Mouse (Mus musculus) midbrain, embryonic 14.5 days (tissue): ENCODE results near the gene Cln5. TPM values are rescaled to one million over a fixed set of nuclear protein-coding genes. Genes with fewer than 3 reads are reported as not detected.

Source experiments
- ATAC-seq: fragments of 200-750 bp; cut with Nextera tagmentation; 2 replicates; pipeline ENCODE4 v1.8.0; 2017; ENCODE audit warnings: moderate number of reproducible peaks, moderate library complexity; ENCODE audit not compliant: low FRiP score, low TSS enrichment
- DNase-seq: peaks from one replicate; pipeline ENCODE4 v3.0.0-alpha.2; 2015
- H3K27ac ChIP-seq: fragments of 300-500 bp; sonication (generic); replicated peaks from 2 replicates; pipeline ENCODE4 v1.5.1; 2014; ENCODE audit warnings: mild to moderate bottlenecking, low read depth, low read length, moderate library complexity
- H3K27me3 ChIP-seq: fragments of 300-500 bp; sonication (generic); 2 replicates; pipeline ENCODE4 v1.6.1; 2014; ENCODE audit warnings: low read length, control low read depth, mixed read lengths; ENCODE audit not compliant: control insufficient read depth, insufficient read depth
- H3K36me3 ChIP-seq: fragments of 300-500 bp; sonication (generic); 2 replicates; pipeline ENCODE4 v1.6.1; 2014; ENCODE audit warnings: low read length, control low read depth; ENCODE audit not compliant: control insufficient read depth, insufficient read depth
- H3K4me1 ChIP-seq: fragments of 300-500 bp; sonication (generic); 2 replicates; pipeline ENCODE4 v1.6.1; 2014; ENCODE audit warnings: mild to moderate bottlenecking, antibody characterized with exemption, low read length, control low read depth; ENCODE audit not compliant: control insufficient read depth, insufficient read depth
- H3K4me2 ChIP-seq: fragments of 300-500 bp; sonication (generic); 2 replicates; pipeline ENCODE4 v1.6.1; 2014; ENCODE audit warnings: mild to moderate bottlenecking, low read length, moderate library complexity
- H3K4me3 ChIP-seq: fragments of 300-500 bp; sonication (generic); replicated peaks from 2 replicates; pipeline ENCODE4 v1.5.1; 2014; ENCODE audit warnings: low read depth, low read length
- H3K9ac ChIP-seq: fragments of 300-500 bp; sonication (generic); replicated peaks from 2 replicates; pipeline ENCODE4 v1.6.1; 2014; ENCODE audit warnings: mild to moderate bottlenecking, low read length, moderate library complexity
- H3K9me3 ChIP-seq: fragments of 300-500 bp; sonication (generic); 2 replicates; pipeline ENCODE4 v1.6.1; 2016; ENCODE audit warnings: low read length, control low read depth, mixed read lengths; ENCODE audit not compliant: control insufficient read depth
- WGBS: fragments of 180-500 bp; shearing (Covaris S2); extraction: QIAGEN DNeasy Blood & Tissue Kit; methylation state at CpG from one replicate; pipeline ENCODE4 v1.1.7; 2014; 5-methylcytosine and 5-hydroxymethylcytosine counted together
- polyA plus RNA-seq: library from polyadenylated mRNA; unstranded; fragments of >200 nt; fragmentation: Nextera tagmentation; extraction: Ambion mirVana; gene quantifications from 2 replicates; pipeline ENCODE4 v1.2.1, GENCODE M21; 2014

The Cln5 gene
- polyA plus RNA-seq, 1 experiment from 2014 or later, result 13.3 TPM

DNA sequence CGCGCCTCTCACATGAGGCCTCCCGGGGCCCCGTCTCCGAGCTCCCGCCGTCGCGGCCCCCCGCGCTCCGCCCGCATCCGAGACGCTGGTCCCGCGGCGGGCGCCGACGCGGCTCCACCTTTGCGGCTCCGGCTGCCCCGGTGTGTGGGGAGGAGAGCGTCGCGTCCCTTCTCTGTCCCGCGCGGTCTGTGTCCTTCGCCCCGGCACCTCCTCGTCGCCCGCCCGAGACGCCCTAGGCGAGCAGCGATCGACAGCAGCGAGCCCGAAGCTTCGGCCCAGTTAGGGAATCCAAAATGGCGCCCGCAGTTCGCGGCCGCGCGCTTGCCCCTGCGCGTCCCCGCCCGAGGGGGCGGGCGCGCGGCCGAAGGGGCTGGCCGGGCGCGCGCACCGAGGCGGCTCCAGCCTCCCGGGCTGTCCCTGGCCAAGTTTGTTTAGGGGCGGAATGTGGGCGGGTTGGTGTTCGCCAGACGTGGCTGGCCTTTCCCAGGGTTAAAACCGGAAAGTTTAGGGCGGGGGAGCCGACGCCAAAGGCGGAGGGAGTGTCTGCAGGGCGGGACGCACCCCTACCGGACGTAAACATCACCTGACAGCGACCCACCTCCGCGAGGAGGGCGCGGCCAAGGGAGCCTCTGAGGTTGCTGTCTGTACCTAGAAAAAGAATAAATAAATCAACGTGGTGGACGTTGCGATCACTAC, 29.4 kb downstream of the Cln5 start, which contains the start of gene Fbxl3:
Fbxl3 (minus strand) TSS at position 329 of the 696 bp plus-strand sequence.
- H3K36me3 ChIP-seq, result peaks cover 15% of the 10 kb centered on the region; the same call in 1 of the 2 replicates
- peak; percentile 94 for DNase-seq
- H3K27ac ChIP-seq, result peak within 1 kb of the TSS; percentile 99
- peak within 1 kb of the TSS; percentile 71 for H3K4me2 ChIP-seq
- peak within 1 kb of the TSS; percentile 82 for H3K4me3 ChIP-seq
- H3K4me1 ChIP-seq, result peaks cover 20% of the 10 kb centered on the region
- peak within 1 kb of the TSS; percentile 96 for H3K9ac ChIP-seq
- WGBS, result under 1% methylated on average over 77 of the region's 88 CpGs
- ATAC-seq, result peak; percentile 87
- H3K9me3 ChIP-seq, result no peaks in the 10 kb centered on the region
- no peaks in the 10 kb centered on the region for H3K27me3 ChIP-seq

DNA sequence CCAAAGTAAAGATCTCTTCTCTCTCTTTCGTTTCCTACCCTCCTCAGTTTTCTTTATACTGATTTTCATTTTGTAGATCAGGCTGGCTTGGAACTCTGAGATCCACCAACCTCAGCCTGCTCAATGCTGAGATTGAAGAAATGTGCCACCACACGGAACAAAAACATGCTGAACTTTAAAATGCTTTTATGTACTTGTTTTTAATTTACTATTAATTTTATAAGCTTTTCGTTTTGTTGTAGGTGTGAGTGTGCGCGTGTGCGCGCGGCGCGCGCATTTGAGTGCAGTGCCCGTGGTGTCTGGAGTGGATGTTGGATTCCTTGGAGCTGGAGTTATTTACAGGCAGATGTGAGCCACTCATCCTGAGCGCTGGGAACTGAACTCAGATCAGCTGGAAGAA, 30.3 kb downstream of the Cln5 start:
- Histone ChIP-seq H3K4me2 (no peak overlapping the region), H3K27ac (no peak overlapping the region), H3K4me1 (peaks cover 20% of the 10 kb centered on the region), H3K9ac (no peak overlapping the region), H3K9me3 (no peaks in the 10 kb centered on the region), H3K36me3 (0 out of 2 replicates have a peak, but pooled peaks cover 13% of the 10 kb centered on the region), H3K27me3 (no peaks in the 10 kb centered on the region), H3K4me3 (no peak overlapping the region)
- ATAC-seq (no peak), DNase-seq (no peak)
- 87% methylated on average over 13 of the region's 13 CpGs for WGBS

DNA sequence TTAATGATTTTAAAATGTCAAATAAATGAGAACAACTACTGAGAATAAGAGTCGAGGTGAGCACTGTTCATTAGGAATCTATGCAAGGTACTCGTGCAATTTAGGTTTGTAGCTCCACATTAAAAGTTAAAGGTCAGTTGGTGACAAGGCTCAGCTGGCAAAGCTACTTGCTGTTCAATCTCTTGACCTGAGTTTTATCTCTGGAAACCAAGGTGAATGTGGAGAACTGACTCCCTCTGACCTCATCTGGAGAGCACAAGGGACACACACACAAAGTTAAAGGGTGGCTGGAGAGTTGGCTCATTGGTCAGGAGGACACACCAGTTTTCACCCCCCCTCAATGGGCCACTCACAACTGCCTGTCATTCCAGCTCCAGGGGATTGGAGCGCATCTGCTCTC, 31.2 kb downstream of the Cln5 start:
- Histone ChIP-seq H3K9ac (no peak overlapping the region), H3K27ac (no peak overlapping the region), H3K4me2 (no peak overlapping the region), H3K36me3 (0 out of 2 replicates have a peak, but pooled peaks cover 5% of the 10 kb centered on the region), H3K9me3 (no peaks in the 10 kb centered on the region), H3K27me3 (no peaks in the 10 kb centered on the region), H3K4me3 (no peak overlapping the region), H3K4me1 (peaks cover 17% of the 10 kb centered on the region)
- 73% methylated on average over 3 of the region's 3 CpGs for WGBS
- DNase-seq, result no peak
- ATAC-seq, result no peak

DNA sequence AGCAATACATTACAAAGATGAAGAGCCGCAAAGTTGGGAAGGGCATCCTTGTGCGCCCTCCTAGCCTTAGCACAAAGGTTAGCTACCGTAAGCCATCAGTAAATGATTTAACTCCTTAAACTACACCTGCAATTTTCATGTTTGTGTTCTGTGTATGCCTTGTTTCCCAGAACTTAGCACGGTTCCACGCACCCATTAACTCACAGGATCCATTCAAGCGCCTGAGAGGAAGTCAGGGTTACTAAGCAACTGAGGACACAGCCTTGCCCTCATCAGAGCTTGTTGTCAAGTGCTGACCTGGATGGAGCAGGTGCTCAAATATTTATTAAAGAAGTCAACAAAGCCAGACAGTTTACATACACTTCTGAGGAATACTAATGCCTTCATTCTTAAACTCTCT, 32.2 kb downstream of the Cln5 start:
- Histone ChIP-seq H3K36me3 (no peaks in the 10 kb centered on the region), H3K9me3 (no peaks in the 10 kb centered on the region), H3K4me2 (no peak overlapping the region), H3K4me1 (peaks cover 7% of the 10 kb centered on the region), H3K27me3 (no peaks in the 10 kb centered on the region), H3K27ac (no peak overlapping the region), H3K4me3 (no peak overlapping the region), H3K9ac (no peak overlapping the region)
- ATAC-seq (no peak), DNase-seq (no peak)
- WGBS, result 69% methylated on average over 6 of the region's 6 CpGs

DNA sequence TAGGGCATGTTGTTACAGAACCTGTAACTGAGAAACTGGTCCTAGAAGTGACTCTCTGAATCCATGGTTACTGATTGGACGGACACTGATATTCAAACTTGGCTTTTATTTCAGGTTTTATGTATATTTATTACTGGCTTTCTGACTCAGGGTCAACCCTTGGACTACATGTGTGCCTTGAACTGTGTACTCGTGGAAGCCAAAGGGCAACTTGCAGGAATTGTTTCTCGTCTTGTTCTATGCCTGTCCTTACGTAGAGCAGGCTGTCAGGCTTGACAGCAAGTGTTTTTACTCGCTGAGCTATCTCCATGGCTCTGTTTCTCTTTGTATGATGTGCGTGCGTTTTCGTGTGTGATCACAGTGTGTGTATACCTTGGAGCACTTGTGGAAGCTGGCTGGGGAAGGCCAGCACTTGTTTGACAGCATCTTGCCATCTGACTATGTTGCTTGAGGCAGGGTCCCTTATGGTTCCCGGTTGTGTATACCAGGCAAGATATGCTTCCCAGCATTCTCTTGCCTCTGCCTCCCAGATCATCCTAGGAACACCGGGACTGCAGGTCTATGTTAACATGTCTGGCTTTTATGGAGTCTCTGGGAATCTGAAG, 32.8 kb downstream of the Cln5 start:
- Histone ChIP-seq H3K9me3 (no peaks in the 10 kb centered on the region), H3K4me2 (no peak overlapping the region), H3K27me3 (no peaks in the 10 kb centered on the region), H3K27ac (no peak overlapping the region), H3K9ac (no peak overlapping the region), H3K36me3 (no peaks in the 10 kb centered on the region), H3K4me3 (no peak overlapping the region), H3K4me1 (peaks cover 3% of the 10 kb centered on the region)
- DNase-seq (no peak), ATAC-seq (no peak)
- WGBS, result 85% methylated on average over 10 of the region's 10 CpGs

DNA sequence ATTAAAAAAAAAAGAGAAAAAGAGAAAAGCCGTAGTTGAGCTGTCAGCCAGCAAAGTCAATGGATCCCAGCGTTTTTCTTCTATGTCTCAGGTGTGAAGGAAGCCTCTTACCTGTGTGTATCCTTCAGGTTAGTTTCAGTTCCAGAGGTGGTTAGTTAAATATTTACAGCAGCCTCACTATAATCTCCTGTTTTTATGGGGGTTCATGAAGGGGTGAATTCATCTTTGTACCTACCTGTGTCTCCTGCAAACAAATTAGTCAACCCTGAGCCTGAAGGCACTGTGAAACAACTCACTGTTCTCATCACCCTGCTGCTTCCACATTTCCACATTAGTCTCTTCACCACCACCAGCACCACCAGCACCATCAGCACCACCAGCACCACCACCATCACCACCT, 36.3 kb downstream of the Cln5 start:
- no peak overlapping the region for H3K4me3 ChIP-seq
- H3K4me1 ChIP-seq, result no peaks in the 10 kb centered on the region
- no peak overlapping the region for H3K9ac ChIP-seq
- no peak overlapping the region for H3K27ac ChIP-seq
- no peak overlapping the region for H3K4me2 ChIP-seq
- H3K36me3 ChIP-seq, result no peaks in the 10 kb centered on the region
- ATAC-seq, result no peak
- no peaks in the 10 kb centered on the region for H3K27me3 ChIP-seq
- H3K9me3 ChIP-seq, result no peaks in the 10 kb centered on the region
- 95% methylated on average over 2 of the region's 2 CpGs for WGBS
- no peak for DNase-seq

DNA sequence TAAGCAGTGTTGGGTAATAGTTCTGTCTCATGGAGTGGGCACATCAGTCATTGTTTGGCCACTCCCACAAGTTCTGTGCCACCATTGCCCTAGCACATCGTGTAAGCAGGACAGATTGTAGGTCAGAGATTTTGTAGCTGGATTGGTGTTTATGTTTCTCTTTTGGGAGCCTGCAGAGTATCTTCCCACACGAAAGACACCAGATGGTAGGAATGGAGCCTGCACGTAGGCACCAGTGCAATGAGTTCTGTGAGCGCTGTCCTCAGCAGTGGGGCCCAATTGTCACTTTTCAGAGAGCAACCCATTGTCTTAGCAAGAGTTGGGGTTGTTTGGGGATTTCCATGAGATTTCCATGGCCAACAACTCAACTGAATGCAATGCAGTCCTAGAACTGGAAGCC, 40.0 kb downstream of the Cln5 start:
- Histone ChIP-seq H3K9me3 (no peaks in the 10 kb centered on the region), H3K4me2 (no peak overlapping the region), H3K27ac (no peak overlapping the region), H3K27me3 (no peaks in the 10 kb centered on the region), H3K4me3 (no peak overlapping the region), H3K4me1 (no peaks in the 10 kb centered on the region), H3K9ac (no peak overlapping the region), H3K36me3 (peaks cover 20% of the 10 kb centered on the region)
- ATAC-seq (no peak), DNase-seq (no peak)
- 92% methylated on average over 4 of the region's 4 CpGs for WGBS

DNA sequence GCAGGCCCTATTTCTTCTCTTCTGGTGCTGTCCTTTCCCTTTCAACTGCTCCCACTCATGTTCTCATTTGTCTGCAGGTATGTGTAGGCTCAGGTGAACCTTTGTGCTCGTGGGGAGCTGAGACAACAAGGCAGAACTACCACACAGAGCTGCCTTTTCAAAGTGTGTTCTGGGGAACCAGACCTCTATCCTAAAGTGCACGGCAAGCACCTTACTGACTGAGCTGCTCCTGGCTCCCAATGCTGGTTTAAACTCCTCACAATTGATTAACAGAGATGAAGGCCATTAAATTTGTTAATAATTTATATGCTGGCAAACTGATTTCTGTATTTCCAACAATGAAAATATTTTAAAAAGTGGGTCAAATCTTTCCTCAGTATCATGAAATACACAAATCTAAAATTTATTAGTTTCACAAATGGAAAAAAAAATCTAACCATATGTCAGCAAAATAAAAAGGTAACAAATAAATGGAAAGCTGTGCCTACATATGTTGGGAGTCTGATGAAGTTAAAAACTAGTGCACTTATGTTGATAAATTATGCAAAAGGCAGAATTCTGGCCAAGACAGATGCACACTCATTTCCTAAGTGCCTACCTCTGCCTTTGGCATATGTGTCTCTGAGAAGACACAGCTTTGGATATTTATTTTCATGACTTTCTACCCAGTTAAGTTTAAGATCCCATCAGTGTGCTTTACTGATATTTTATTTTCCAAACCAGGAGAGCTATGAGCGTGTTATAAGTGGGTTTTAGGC, 42.8 kb downstream of the Cln5 start:
- no peak; the same call in 1 of the 2 replicates for ATAC-seq

More for the DNA sequence above, 42.8 kb downstream of the Cln5 start:
- DNase-seq, result no peak
- Histone ChIP-seq H3K9ac (no peak overlapping the region), H3K27me3 (no peaks in the 10 kb centered on the region), H3K4me2 (no peak overlapping the region), H3K36me3 (peaks cover 47% of the 10 kb centered on the region), H3K4me3 (no peak overlapping the region), H3K9me3 (no peaks in the 10 kb centered on the region), H3K27ac (no peak overlapping the region), H3K4me1 (no peaks in the 10 kb centered on the region)
- 94% methylated on average over 3 of the region's 3 CpGs for WGBS
